Comparison of ENCODE assay signal across 8 mouse cellular contexts in genomic region chr7:44385720-44386119, GRCm38 (mm10). TPM values are rescaled to one million over a fixed set of nuclear protein-coding genes. Genes with fewer than 3 reads are reported as not detected.
A peak's percentile ranks its signal among the peaks of the same experiment; 100 is the strongest.
DNase-seq lines count a peak whose midpoint lies in the region; ATAC-seq and TF ChIP-seq lines count a peak whose summit lies in the region.

TSS of gene 1700008O03Rik (minus strand) at chr7:44385820.

- H3K9me3 ChIP-seq in megakaryocyte, embryonic 14.5 days: peaks cover 2% of the 10 kb centered on the region
- H3K9me3 ChIP-seq in limb, embryonic 14.5 days (ENCODE audit: control insufficient read depth, low read length): no peaks in the 10 kb centered on the region
- H3K9me3 ChIP-seq in stomach, embryonic 16.5 days (replicated peaks; ENCODE audit: control insufficient read depth, low read length): no peaks in the 10 kb centered on the region

- peak within 1 kb of the TSS; percentile 98 for H3K4me3 ChIP-seq in cerebellum, adult 2 months (replicated peaks; ENCODE audit: insufficient read depth, low read depth, low read length)
- peak within 1 kb of the TSS; percentile 88 for H3K4me3 ChIP-seq in megakaryocyte, embryonic 14.5 days (replicated peaks)
- H3K4me3 ChIP-seq in limb, embryonic 14.5 days (replicated peaks; ENCODE audit: low read length): peak within 1 kb of the TSS; percentile 50
- peak within 1 kb of the TSS; percentile 58 for H3K4me3 ChIP-seq in stomach, embryonic 16.5 days (replicated peaks; ENCODE audit: low read length)

- no peak for TF ChIP-seq POLR2A in cerebellum, adult 2 months (IDR thresholded peaks at IDR 0.05; ENCODE audit: borderline replicate concordance, insufficient read depth, low read length)
- TF ChIP-seq POLR2A in limb, embryonic 14.5 days (IDR thresholded peaks at IDR 0.05; ENCODE audit: borderline replicate concordance, extremely low read depth, insufficient read depth, insufficient read length): no peak

- peaks cover 12% of the 10 kb centered on the region for H3K4me1 ChIP-seq in cerebellum, adult 2 months (ENCODE audit: control insufficient read depth, insufficient read depth, low read length)
- H3K4me1 ChIP-seq in megakaryocyte, embryonic 14.5 days: peaks cover 13% of the 10 kb centered on the region
- H3K4me1 ChIP-seq in limb, embryonic 14.5 days (ENCODE audit: control insufficient read depth, insufficient read depth, low read length): no peaks in the 10 kb centered on the region
- H3K4me1 ChIP-seq in stomach, embryonic 16.5 days (ENCODE audit: control insufficient read depth, insufficient read depth, low read length): peaks cover 4% of the 10 kb centered on the region; the same call in 1 of the 2 replicates

- 80% methylated on average over 12 of the region's 12 CpGs for WGBS in cerebellum, adult 2 months
- 75% methylated on average over 12 of the region's 12 CpGs for WGBS in limb, embryonic 14.5 days
- 79% methylated on average over 12 of the region's 12 CpGs for WGBS in stomach, embryonic 16.5 days

- TF ChIP-seq CTCF in cerebellum, adult 2 months (IDR thresholded peaks at IDR 0.05; ENCODE audit: borderline replicate concordance, insufficient read depth, low read depth, low read length): no peak

- peak within 1 kb of the TSS; percentile 90 for H3K27ac ChIP-seq in cerebellum, adult 2 months (ENCODE audit: insufficient read depth, low read length)
- H3K27ac ChIP-seq in limb, embryonic 14.5 days (replicated peaks; ENCODE audit: low read depth, low read length): no peak within 1 kb of the TSS
- no peak within 1 kb of the TSS for H3K27ac ChIP-seq in stomach, embryonic 16.5 days (ENCODE audit: low read length)

- H3K36me3 ChIP-seq in megakaryocyte, embryonic 14.5 days (replicated peaks; ENCODE audit: low read length): no peaks in the 10 kb centered on the region
- no peaks in the 10 kb centered on the region for H3K36me3 ChIP-seq in limb, embryonic 14.5 days (ENCODE audit: control insufficient read depth, insufficient read depth, low read length)
- no peaks in the 10 kb centered on the region for H3K36me3 ChIP-seq in stomach, embryonic 16.5 days (ENCODE audit: control insufficient read depth, insufficient read depth, low read length)

- peak within 1 kb of the TSS; percentile 50 for H3K9ac ChIP-seq in limb, embryonic 14.5 days (ENCODE audit: low read depth, low read length, severe bottlenecking)
- peak within 1 kb of the TSS; percentile 68 for H3K9ac ChIP-seq in stomach, embryonic 16.5 days (ENCODE audit: low read length)

- DNase-seq in cerebellum, adult 2 months: no peak
- no peak for DNase-seq in cerebellum, postnatal 14 days
- DNase-seq in limb, embryonic 14.5 days (ENCODE audit: low spot score): no peak
- no peak for DNase-seq in frontal cortex, postnatal 14 days (ENCODE audit: low spot score in 2 of 2)
- DNase-seq in urinary bladder, postnatal 10 days (ENCODE audit: low spot score): no peak

- peak within 1 kb of the TSS; percentile 96 for H3K4me2 ChIP-seq in limb, embryonic 14.5 days (replicated peaks; ENCODE audit: low read depth, low read length, severe bottlenecking)
- peak within 1 kb of the TSS; percentile 79 for H3K4me2 ChIP-seq in stomach, embryonic 16.5 days (ENCODE audit: low read depth, low read length)

- ATAC-seq in megakaryocyte, adult 5-6 weeks (ENCODE audit: poor library complexity, severe bottlenecking): no peak
- ATAC-seq in limb, embryonic 14.5 days (ENCODE audit: low FRiP score, low read depth): no peak
- ATAC-seq in stomach, embryonic 16.5 days (ENCODE audit: insufficient read depth, low FRiP score): no peak

- H3K27me3 ChIP-seq in cerebellum, adult 2 months (ENCODE audit: control insufficient read depth, insufficient read depth, low read length): no peaks in the 10 kb centered on the region
- H3K27me3 ChIP-seq in megakaryocyte, embryonic 14.5 days (replicated peaks): peaks cover 78% of the 10 kb centered on the region
- 0 out of 2 replicates have a peak, but pooled peaks cover 4% of the 10 kb centered on the region for H3K27me3 ChIP-seq in limb, embryonic 14.5 days (ENCODE audit: control insufficient read depth, insufficient read depth, low read length)
- H3K27me3 ChIP-seq in stomach, embryonic 16.5 days (ENCODE audit: control insufficient read depth, insufficient read depth, low read length): peaks cover 6% of the 10 kb centered on the region; the same call in 1 of the 2 replicates

RNA-seq across cellular contexts. Expression of gene 1700008O03Rik, which starts in this region (rescaled TPM):
- 3.1 and 3.8 TPM in 2 replicates for polyA plus RNA-seq in cerebellum, adult 2 months (2012; rRNA removed)
- polyA plus RNA-seq in megakaryocyte, embryonic 14.5 days (2012; ENCODE audit: insufficient read depth, low replicate concordance): not detected in 2 replicates
- 0.42 TPM in 1 of 2 replicates, not detected in the other for total RNA-seq in megakaryocyte, adult 5-6 weeks (2015)
- total RNA-seq in megakaryocyte, adult 5-6 weeks (2017): not detected in 2 replicates
- polyA plus RNA-seq in limb, embryonic 14.5 days (2012; rRNA removed): 2.1 and 2.7 TPM in 2 replicates
- polyA plus RNA-seq in limb, embryonic 14.5 days (2014; fragmentation: Nextera tagmentation; extraction: Ambion mirVana): 0.67 and 0.73 TPM in 2 replicates
- polyA plus RNA-seq in stomach, embryonic 16.5 days (2015; fragmentation: Nextera tagmentation; extraction: Ambion mirVana): 0.84 and 1.2 TPM in 2 replicates
